Comparison of ENCODE assay signal across 19 mouse cellular contexts in genomic region chr2:160439028-160439427, GRCm38 (mm10).
A peak's percentile ranks its signal among the peaks of the same experiment; 100 is the strongest.
DNase-seq lines count a peak whose midpoint lies in the region; ATAC-seq lines count a peak whose summit lies in the region.
"Had no signal": no experiment of that assay in that cellular context is flagged by ENCODE, and none has a peak within 500 bp of the region (broad histone marks: within the 10 kb centered on the region; RNA-seq: fewer than 3 reads in every experiment).

No protein-coding gene starts in this region.

- peak; percentile 27; the same call in 1 of the 2 replicates for ATAC-seq in forebrain, embryonic 13.5 days
- no peak for ATAC-seq in midbrain, embryonic 11.5 days (ENCODE audit: low FRiP score)
- ATAC-seq in midbrain, embryonic 15.5 days (replicated peaks) = no peak
- ATAC-seq in forebrain, embryonic 15.5 days (replicated peaks) = peak; percentile 36
- ATAC-seq in hindbrain, embryonic 11.5 days (ENCODE audit: low FRiP score) = no peak
- ATAC-seq: hindbrain, postnatal 0 days had no signal

- no peak overlapping the region for H3K4me3 ChIP-seq in forebrain, embryonic 13.5 days
- no peak overlapping the region for H3K4me3 ChIP-seq in forebrain, embryonic 10.5 days
- no peak overlapping the region for H3K4me3 ChIP-seq in midbrain, embryonic 11.5 days (ENCODE audit: low read depth, low read length)
- no peak overlapping the region for H3K4me3 ChIP-seq in midbrain, embryonic 15.5 days
- H3K4me3 ChIP-seq in forebrain, embryonic 15.5 days = no peak overlapping the region
- H3K4me3 ChIP-seq in hindbrain, embryonic 11.5 days (ENCODE audit: low read depth, low read length) = no peak overlapping the region
- H3K4me3 ChIP-seq: embryonic facial prominence, embryonic 12.5 days; hindbrain, embryonic 13.5 days had no signal

- H3K4me1 ChIP-seq in forebrain, embryonic 13.5 days = peaks cover 24% of the 10 kb centered on the region
- H3K4me1 ChIP-seq in forebrain, embryonic 10.5 days = peaks cover 15% of the 10 kb centered on the region
- H3K4me1 ChIP-seq in midbrain, embryonic 11.5 days (ENCODE audit: control insufficient read depth, insufficient read depth, low read length) = no peaks in the 10 kb centered on the region
- peaks cover 4% of the 10 kb centered on the region; the same call in 1 of the 2 replicates for H3K4me1 ChIP-seq in midbrain, embryonic 15.5 days
- H3K4me1 ChIP-seq in forebrain, embryonic 15.5 days = peaks cover 21% of the 10 kb centered on the region
- no peaks in the 10 kb centered on the region for H3K4me1 ChIP-seq in hindbrain, embryonic 11.5 days (replicated peaks; ENCODE audit: control insufficient read depth, insufficient read depth, low read length)
- H3K4me1 ChIP-seq: embryonic facial prominence, embryonic 12.5 days had no signal

- no peaks in the 10 kb centered on the region for H3K27me3 ChIP-seq in forebrain, embryonic 13.5 days
- H3K27me3 ChIP-seq in forebrain, embryonic 10.5 days (ENCODE audit: poor library complexity, severe bottlenecking) = no peaks in the 10 kb centered on the region
- H3K27me3 ChIP-seq in midbrain, embryonic 11.5 days (ENCODE audit: control insufficient read depth, insufficient read depth, low read length) = no peaks in the 10 kb centered on the region
- no peaks in the 10 kb centered on the region for H3K27me3 ChIP-seq in midbrain, embryonic 15.5 days (replicated peaks)
- no peaks in the 10 kb centered on the region for H3K27me3 ChIP-seq in forebrain, embryonic 15.5 days
- H3K27me3 ChIP-seq in hindbrain, embryonic 11.5 days (ENCODE audit: control insufficient read depth, insufficient read depth, low read length) = no peaks in the 10 kb centered on the region
- H3K27me3 ChIP-seq: embryonic facial prominence, embryonic 12.5 days had no signal

- no peak overlapping the region for H3K27ac ChIP-seq in forebrain, embryonic 13.5 days
- H3K27ac ChIP-seq in forebrain, embryonic 10.5 days = no peak overlapping the region
- no peak overlapping the region for H3K27ac ChIP-seq in midbrain, embryonic 11.5 days (ENCODE audit: low read depth, low read length)
- no peak overlapping the region for H3K27ac ChIP-seq in midbrain, embryonic 15.5 days
- H3K27ac ChIP-seq in forebrain, embryonic 15.5 days (replicated peaks) = no peak overlapping the region
- H3K27ac ChIP-seq in hindbrain, embryonic 11.5 days (ENCODE audit: low read depth, low read length) = no peak overlapping the region
- H3K27ac ChIP-seq: embryonic facial prominence, embryonic 12.5 days; hindbrain, embryonic 13.5 days; hindbrain, postnatal 0 days had no signal

- H3K9ac ChIP-seq in forebrain, embryonic 13.5 days = no peak overlapping the region
- H3K9ac ChIP-seq in midbrain, embryonic 11.5 days (ENCODE audit: low read length) = no peak overlapping the region
- H3K9ac ChIP-seq in midbrain, embryonic 15.5 days = no peak overlapping the region
- H3K9ac ChIP-seq in forebrain, embryonic 15.5 days (replicated peaks) = no peak overlapping the region
- H3K9ac ChIP-seq in hindbrain, embryonic 11.5 days (ENCODE audit: low read depth, low read length) = no peak overlapping the region
- H3K9ac ChIP-seq: embryonic facial prominence, embryonic 12.5 days; hindbrain, embryonic 13.5 days had no signal

- DNase-seq in forebrain, embryonic 10.5 days (ENCODE audit: extremely low spot score, low spot score) = no peak
- DNase-seq in midbrain, embryonic 11.5 days (ENCODE audit: low spot score, missing footprints) = peak; percentile 44
- no peak for DNase-seq in right cerebral cortex, adult 2 months (ENCODE audit: low spot score in 2 of 2)
- DNase-seq in hindbrain, embryonic 11.5 days (ENCODE audit: low spot score) = no peak
- DNase-seq: adrenal gland, adult 8-10 months; adrenal gland, postnatal 36 days; cerebellum, adult 11-12 months; cerebellum, postnatal 25 days; gastrocnemius, postnatal 25 days; heart, postnatal 10 days; heart, postnatal 4 days; kidney, adult 11 months; kidney, adult 9 months had no signal

- H3K36me3 ChIP-seq in forebrain, embryonic 13.5 days (ENCODE audit: poor library complexity, severe bottlenecking) = no peaks in the 10 kb centered on the region
- H3K36me3 ChIP-seq in forebrain, embryonic 10.5 days (replicated peaks) = no peaks in the 10 kb centered on the region
- H3K36me3 ChIP-seq in midbrain, embryonic 11.5 days (ENCODE audit: control insufficient read depth, insufficient read depth, low read length) = no peaks in the 10 kb centered on the region
- no peaks in the 10 kb centered on the region for H3K36me3 ChIP-seq in midbrain, embryonic 15.5 days (replicated peaks)
- H3K36me3 ChIP-seq in forebrain, embryonic 15.5 days = no peaks in the 10 kb centered on the region
- no peaks in the 10 kb centered on the region for H3K36me3 ChIP-seq in hindbrain, embryonic 11.5 days (ENCODE audit: control insufficient read depth, insufficient read depth, low read length)
- H3K36me3 ChIP-seq: embryonic facial prominence, embryonic 12.5 days; hindbrain, embryonic 13.5 days had no signal

- no peak overlapping the region for H3K4me2 ChIP-seq in forebrain, embryonic 13.5 days
- H3K4me2 ChIP-seq in midbrain, embryonic 11.5 days = no peak overlapping the region
- no peak overlapping the region for H3K4me2 ChIP-seq in midbrain, embryonic 15.5 days
- H3K4me2 ChIP-seq in forebrain, embryonic 15.5 days (replicated peaks) = no peak overlapping the region
- no peak overlapping the region for H3K4me2 ChIP-seq in hindbrain, embryonic 11.5 days (replicated peaks; ENCODE audit: low read depth, low read length)
- H3K4me2 ChIP-seq: embryonic facial prominence, embryonic 12.5 days; hindbrain, embryonic 13.5 days had no signal

- no peaks in the 10 kb centered on the region for H3K9me3 ChIP-seq in forebrain, embryonic 13.5 days (replicated peaks)
- H3K9me3 ChIP-seq in forebrain, embryonic 10.5 days = no peaks in the 10 kb centered on the region
- no peaks in the 10 kb centered on the region for H3K9me3 ChIP-seq in midbrain, embryonic 11.5 days (ENCODE audit: control insufficient read depth, low read length)
- no peaks in the 10 kb centered on the region for H3K9me3 ChIP-seq in midbrain, embryonic 15.5 days
- no peaks in the 10 kb centered on the region for H3K9me3 ChIP-seq in forebrain, embryonic 15.5 days
- no peaks in the 10 kb centered on the region for H3K9me3 ChIP-seq in hindbrain, embryonic 11.5 days (ENCODE audit: control insufficient read depth, low read length)
- H3K9me3 ChIP-seq: embryonic facial prominence, embryonic 12.5 days; hindbrain, embryonic 13.5 days had no signal

- WGBS in forebrain, embryonic 13.5 days = 83% methylated on average over 2 of the region's 2 CpGs
- WGBS in forebrain, embryonic 10.5 days = 89% methylated on average over 2 of the region's 2 CpGs
- 86% methylated on average over 2 of the region's 2 CpGs for WGBS in midbrain, embryonic 11.5 days
- WGBS in midbrain, embryonic 15.5 days = 95% methylated on average over 2 of the region's 2 CpGs
- 77% methylated on average over 2 of the region's 2 CpGs for WGBS in forebrain, embryonic 15.5 days
- 93% methylated on average over 2 of the region's 2 CpGs for WGBS in hindbrain, embryonic 11.5 days

Comparison
In these comparisons a context has a peak if more than half of its experiments do, and no peak if none do; other contexts are left out.
1. ATAC-seq: peak in forebrain, embryonic 13.5 days (single experiment) and forebrain, embryonic 15.5 days (single experiment); none in midbrain, embryonic 11.5 days (single experiment), midbrain, embryonic 15.5 days (single experiment) and hindbrain, embryonic 11.5 days (single experiment).